Mouse (Mus musculus) myocyte (in vitro differentiated cells): ENCODE measurements around the gene Lce1c. TPM values are rescaled to one million over a fixed set of nuclear protein-coding genes. Genes with fewer than 3 reads are reported as not detected.

Source experiments
- H3K27me3 ChIP-seq: one replicate; pipeline ENCODE4 v1.6.1; 2011; ENCODE audit not compliant: control insufficient read depth, insufficient read depth, insufficient read length
- H3K36me3 ChIP-seq: one replicate; pipeline ENCODE4 v1.6.1; 2011; ENCODE audit not compliant: control insufficient read depth, insufficient read depth
- H3K4me2 ChIP-seq: one replicate; pipeline ENCODE4 v1.6.1; 2011; ENCODE audit warnings: low read depth, control low read depth
- H3K4me3 ChIP-seq: one replicate; pipeline ENCODE4 v1.5.1; 2011; ENCODE audit warnings: mild to moderate bottlenecking, control low read depth, moderate library complexity
- H3K79me2 ChIP-seq: one replicate; pipeline ENCODE4 v1.6.1; 2011; ENCODE audit not compliant: control insufficient read depth, insufficient read depth
- H3ac ChIP-seq: one replicate; pipeline ENCODE4 v1.6.1; 2011; ENCODE audit not compliant: control insufficient read depth, insufficient read length
- CEBPB ChIP-seq: IDR thresholded peaks from 2 replicates; pipeline ENCODE4 v1.6.1; 2011; ENCODE audit warnings: mild to moderate bottlenecking, moderate library complexity; ENCODE audit not compliant: poor library complexity, insufficient read depth, severe bottlenecking
- E2F4 ChIP-seq: IDR thresholded peaks from one replicate; pipeline ENCODE4 v1.6.1; 2011; ENCODE audit warnings: mild to moderate bottlenecking, control low read depth, moderate library complexity; ENCODE audit not compliant: insufficient read depth
- MAX ChIP-seq: IDR thresholded peaks from one replicate; pipeline ENCODE4 v1.6.1; 2011; ENCODE audit warnings: low read depth, mild to moderate bottlenecking, control low read depth
- MYOD1 ChIP-seq, 3 experiments: IDR thresholded peaks; one replicate each; pipeline ENCODE4 v1.6.1; 2011; ENCODE audit warnings: control low read depth in 2 of 3, low read depth in 2 of 3, mild to moderate bottlenecking in 2 of 3, moderate library complexity in 1 of 3; ENCODE audit not compliant: insufficient read length in 2 of 3, control insufficient read depth in 1 of 3
- MYOG ChIP-seq, 3 experiments: IDR thresholded peaks; one replicate each; pipeline ENCODE4 v1.6.1; 2011; ENCODE audit warnings: control low read depth in 2 of 3, low read depth in 2 of 3, mild to moderate bottlenecking in 2 of 3; ENCODE audit not compliant: insufficient read length in 2 of 3, control insufficient read depth in 1 of 3, insufficient read depth in 1 of 3
- POLR2A ChIP-seq: IDR thresholded peaks from one replicate; pipeline ENCODE4 v1.6.1; 2011; ENCODE audit warnings: low read depth, mild to moderate bottlenecking, control low read depth, moderate library complexity; ENCODE audit not compliant: insufficient read length
- POLR2AphosphoS2 ChIP-seq: IDR thresholded peaks from one replicate; pipeline ENCODE4 v1.6.1; 2011; ENCODE audit warnings: low read depth, control low read depth; ENCODE audit not compliant: insufficient read length
- REST ChIP-seq: IDR thresholded peaks from one replicate; pipeline ENCODE4 v1.6.1; 2011; ENCODE audit warnings: mild to moderate bottlenecking, control low read depth, moderate library complexity; ENCODE audit not compliant: insufficient read depth, insufficient read length
- SRF ChIP-seq: IDR thresholded peaks from one replicate; pipeline ENCODE4 v1.6.1; 2011; ENCODE audit warnings: low read depth; ENCODE audit not compliant: control insufficient read depth, insufficient read length
- TCF12 ChIP-seq: IDR thresholded peaks from one replicate; pipeline ENCODE4 v1.6.1; 2011; ENCODE audit warnings: mild to moderate bottlenecking, control low read depth; ENCODE audit not compliant: poor library complexity, insufficient read depth, severe bottlenecking
- TCF3 ChIP-seq: IDR thresholded peaks from one replicate; pipeline ENCODE4 v1.6.1; 2011; ENCODE audit warnings: low read depth, control low read depth; ENCODE audit not compliant: insufficient read length
- USF1 ChIP-seq: IDR thresholded peaks from one replicate; pipeline ENCODE4 v1.6.1; 2011; ENCODE audit warnings: low read depth, mild to moderate bottlenecking, control low read depth, moderate library complexity
- polyA plus RNA-seq: library from polyadenylated mRNA; unstranded; fragments of >200 nt; fragmentation: generic; extraction: Trizol; gene quantifications from one replicate; pipeline ENCODE4 v1.2.1, GENCODE M21; 2012; ENCODE audit warnings: missing spikeins

Lce1c gene
- polyA plus RNA-seq = not detected

GRCm38 (mm10) chr3:92678947-92679346, at the start of gene Lce1c:
Lce1c (plus strand) TSS chr3:92679247.
- Histone ChIP-seq H3ac (no peak within 1 kb of the TSS), H3K79me2 (no peaks in the 10 kb centered on the region), H3K4me3 (no peak within 1 kb of the TSS), H3K27me3 (no peaks in the 10 kb centered on the region), H3K4me2 (no peak within 1 kb of the TSS), H3K36me3 (no peaks in the 10 kb centered on the region)
- TF ChIP-seq TCF3 = no peak
- TF ChIP-seq POLR2AphosphoS2 = no peak
- no peak for TF ChIP-seq REST

- Histone ChIP-seq H3K79me2 (no peaks in the 10 kb centered on the region), H3ac (no peak overlapping the region), H3K4me3 (no peak overlapping the region), H3K4me2 (no peak overlapping the region), H3K36me3 (no peaks in the 10 kb centered on the region), H3K27me3 (no peaks in the 10 kb centered on the region)
- TF ChIP-seq MYOD1 (IDR thresholded peaks at IDR 0.05; ENCODE audit: control insufficient read depth in 1 of 3, insufficient read length in 2 of 3, low read depth in 2 of 3) (no peak), TCF3 (no peak), POLR2AphosphoS2 (no peak), SRF (no peak), MAX (no peak), TCF12 (no peak), USF1 (no peak), CEBPB (no peak), E2F4 (no peak), POLR2A (no peak), MYOG (IDR thresholded peaks at IDR 0.05; ENCODE audit: control insufficient read depth in 1 of 3, insufficient read depth in 1 of 3, insufficient read length in 2 of 3, low read depth in 2 of 3) (no peak), REST (no peak)
These were observed 41.0 kb upstream of the Lce1c start for GRCm38 (mm10) chr3:92637745-92638652.

DNA sequence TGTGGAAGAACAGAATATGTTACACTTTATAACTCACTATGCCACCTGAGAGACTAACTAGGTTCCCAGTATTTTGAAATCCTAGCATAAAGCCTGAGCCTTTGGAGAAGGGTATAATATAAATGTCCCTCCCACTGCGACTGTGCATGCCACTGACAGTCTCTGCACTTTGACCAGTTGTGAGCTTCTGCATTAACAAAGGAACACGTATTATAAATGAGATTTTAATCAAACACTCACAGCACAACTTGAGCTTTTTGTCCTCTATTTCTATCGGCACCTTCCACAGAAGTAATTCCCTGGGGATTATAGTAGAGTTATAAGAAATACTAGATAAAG, 40.4 kb upstream of the Lce1c start:
- TF ChIP-seq E2F4 (no peak), POLR2AphosphoS2 (no peak), MYOD1 (IDR thresholded peaks at IDR 0.05; ENCODE audit: control insufficient read depth in 1 of 3, insufficient read length in 2 of 3, low read depth in 2 of 3) (no peak), MYOG (IDR thresholded peaks at IDR 0.05; ENCODE audit: control insufficient read depth in 1 of 3, insufficient read depth in 1 of 3, insufficient read length in 2 of 3, low read depth in 2 of 3) (no peak), USF1 (no peak), TCF12 (no peak), CEBPB (no peak), MAX (no peak), TCF3 (no peak), POLR2A (no peak), REST (no peak), SRF (no peak)
- Histone ChIP-seq H3K27me3 (no peaks in the 10 kb centered on the region), H3ac (no peak overlapping the region), H3K79me2 (no peaks in the 10 kb centered on the region), H3K36me3 (no peaks in the 10 kb centered on the region), H3K4me2 (no peak overlapping the region), H3K4me3 (no peak overlapping the region)

DNA sequence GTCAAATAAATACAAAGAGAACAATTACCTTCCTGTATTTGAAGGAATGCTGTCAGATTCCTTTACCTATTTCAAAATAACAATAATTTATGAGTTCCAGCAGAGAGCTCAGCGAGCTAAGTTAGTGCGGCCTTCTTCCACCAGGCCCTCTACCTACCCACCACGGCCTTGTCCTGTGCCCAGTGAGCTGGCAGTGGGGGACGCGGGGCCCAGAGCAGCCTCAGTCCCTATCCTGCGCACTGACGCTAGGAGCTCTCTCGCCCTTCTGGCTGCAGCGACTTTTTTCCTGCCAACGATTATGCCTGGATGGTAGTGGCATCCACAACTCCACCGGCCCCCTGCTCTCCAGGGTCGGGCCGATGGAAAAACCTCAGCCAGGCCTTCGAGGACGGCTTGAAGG, 39.2 kb upstream of the Lce1c start:
- Histone ChIP-seq H3K79me2 (no peaks in the 10 kb centered on the region), H3K4me3 (no peak overlapping the region), H3K27me3 (no peaks in the 10 kb centered on the region), H3K4me2 (no peak overlapping the region), H3K36me3 (no peaks in the 10 kb centered on the region), H3ac (no peak overlapping the region)
- TF ChIP-seq TCF3 (no peak), POLR2AphosphoS2 (no peak), REST (no peak), CEBPB (no peak), TCF12 (no peak), POLR2A (no peak), MYOD1 (IDR thresholded peaks at IDR 0.05; ENCODE audit: control insufficient read depth in 1 of 3, insufficient read length in 2 of 3, low read depth in 2 of 3) (no peak), MYOG (IDR thresholded peaks at IDR 0.05; ENCODE audit: control insufficient read depth in 1 of 3, insufficient read depth in 1 of 3, insufficient read length in 2 of 3, low read depth in 2 of 3) (no peak), SRF (no peak), USF1 (no peak), MAX (no peak), E2F4 (no peak)

GRCm38 (mm10) chr3:92648207-92648606, 30.8 kb upstream of the Lce1c start, which contains the start of gene Lce1a1:
Lce1a1 (minus strand) TSS chr3:92648307.
- no peak within 1 kb of the TSS for H3ac ChIP-seq
- no peak within 1 kb of the TSS for H3K4me3 ChIP-seq
- H3K27me3 ChIP-seq = no peaks in the 10 kb centered on the region
- no peak for TF ChIP-seq USF1
- H3K36me3 ChIP-seq = no peaks in the 10 kb centered on the region
- H3K4me2 ChIP-seq = no peak within 1 kb of the TSS
- H3K79me2 ChIP-seq = no peaks in the 10 kb centered on the region
